ENCODE assay signal across 7 mouse cellular contexts in genomic region chr11:61494129-61494997, GRCm38 (mm10). TPM values are rescaled to one million over a fixed set of nuclear protein-coding genes. Genes with fewer than 3 reads are reported as not detected.
DNase-seq lines count a peak whose midpoint lies in the region; ATAC-seq and TF ChIP-seq lines count a peak whose summit lies in the region.

Gene Mapk7 (minus strand): TSS chr11:61494406.

- H3K36me3 ChIP-seq in intestine, embryonic 15.5 days: peaks cover 22% of the 10 kb centered on the region
- H3K36me3 ChIP-seq in midbrain, embryonic 12.5 days: peaks cover 34% of the 10 kb centered on the region
- H3K36me3 ChIP-seq in small intestine, adult 2 months (ENCODE audit: control insufficient read depth, insufficient read depth, low read length): peaks cover 18% of the 10 kb centered on the region

- peak within 1 kb of the TSS; percentile 74 for H3K4me3 ChIP-seq in intestine, embryonic 15.5 days (replicated peaks)
- peak within 1 kb of the TSS; percentile 86 for H3K4me3 ChIP-seq in midbrain, embryonic 12.5 days
- H3K4me3 ChIP-seq in small intestine, adult 2 months (ENCODE audit: low read depth, low read length): peak within 1 kb of the TSS; percentile 85

- DNase-seq in adrenal gland, adult 8-10 months: peak; percentile 96
- DNase-seq in embryo, embryonic 11.5 days (ENCODE audit: low read depth, low spot score): peak; percentile 98
- peak; percentile 95 to 96 for DNase-seq in gastrocnemius, postnatal 36 days
- peak; percentile 99 for DNase-seq in left cerebral cortex, postnatal 4 days

- TF ChIP-seq CTCF in small intestine, adult 2 months (IDR thresholded peaks at IDR 0.05; ENCODE audit: extremely low read depth, insufficient read length, insufficient replicate concordance, low read depth, low read length): no peak

- peak; percentile 20; the same call in 1 of the 2 replicates for TF ChIP-seq POLR2A in small intestine, adult 2 months (IDR thresholded peaks at IDR 0.05; ENCODE audit: low read depth, low read length)

- peak within 1 kb of the TSS; percentile 84 for H3K27ac ChIP-seq in intestine, embryonic 15.5 days
- H3K27ac ChIP-seq in midbrain, embryonic 12.5 days (replicated peaks): peak within 1 kb of the TSS; percentile 89
- H3K27ac ChIP-seq in small intestine, adult 2 months (ENCODE audit: insufficient read depth, low read depth, low read length): peak within 1 kb of the TSS; percentile 45; the same call in 1 of the 2 replicates

- peak within 1 kb of the TSS; percentile 83 for H3K4me2 ChIP-seq in intestine, embryonic 15.5 days (replicated peaks)
- H3K4me2 ChIP-seq in midbrain, embryonic 12.5 days (replicated peaks): peak within 1 kb of the TSS; percentile 64

- H3K27me3 ChIP-seq in intestine, embryonic 15.5 days (replicated peaks): no peaks in the 10 kb centered on the region
- H3K27me3 ChIP-seq in midbrain, embryonic 12.5 days: no peaks in the 10 kb centered on the region
- no peaks in the 10 kb centered on the region for H3K27me3 ChIP-seq in small intestine, adult 2 months (ENCODE audit: control insufficient read depth, insufficient read depth, low read length)

- intact Hi-C loops in gastrocnemius, postnatal 36 days (cut with DNase I): no loop called here
- intact Hi-C loops in left cerebral cortex, postnatal 4 days (cut with DNase I): no loop called here

- H3K4me1 ChIP-seq in intestine, embryonic 15.5 days (replicated peaks): peaks cover 17% of the 10 kb centered on the region
- H3K4me1 ChIP-seq in midbrain, embryonic 12.5 days: peaks cover 26% of the 10 kb centered on the region
- peaks cover 6% of the 10 kb centered on the region for H3K4me1 ChIP-seq in small intestine, adult 2 months (ENCODE audit: control insufficient read depth, insufficient read depth, insufficient read length, low read length)

- H3K9me3 ChIP-seq in intestine, embryonic 15.5 days: no peaks in the 10 kb centered on the region
- no peaks in the 10 kb centered on the region for H3K9me3 ChIP-seq in midbrain, embryonic 12.5 days

- peak within 1 kb of the TSS; percentile 72 for H3K9ac ChIP-seq in intestine, embryonic 15.5 days
- H3K9ac ChIP-seq in midbrain, embryonic 12.5 days (replicated peaks): peak within 1 kb of the TSS; percentile 84

- ATAC-seq in intestine, embryonic 15.5 days: peak; percentile 96
- ATAC-seq in midbrain, embryonic 12.5 days (ENCODE audit: low FRiP score, low read depth): peak; percentile 96

- WGBS in intestine, embryonic 15.5 days: under 1% methylated on average over 62 of the region's 62 CpGs
- under 1% methylated on average over 61 of the region's 62 CpGs for WGBS in midbrain, embryonic 12.5 days
- under 1% methylated on average over 62 of the region's 62 CpGs for WGBS in small intestine, adult 2 months

RNA-seq across cellular contexts. Expression of gene Mapk7, which starts in this region (rescaled TPM):
- total RNA-seq in adrenal gland, adult 8-10 months (2022): 10 to 100 TPM; 15.2 to 22.1 (median 20.4) TPM
- 1 to 10 TPM; 2.6 to 3.8 TPM for total RNA-seq in gastrocnemius, postnatal 36 days (2021)
- 36.3 and 38.8 TPM in 2 replicates for polyA plus RNA-seq in intestine, embryonic 15.5 days (2015; fragmentation: Nextera tagmentation; extraction: Ambion mirVana)
- total RNA-seq in left cerebral cortex, postnatal 4 days (2021): 10 to 100 TPM; 65.1 to 69.8 TPM
- 94.2 and 100 TPM in 2 replicates for polyA plus RNA-seq in midbrain, embryonic 12.5 days (2016; fragmentation: Nextera tagmentation; extraction: Ambion mirVana)
- 7.8 and 16.6 TPM in 2 replicates for polyA plus RNA-seq in small intestine, adult 2 months (2012; rRNA removed)

Comparison
In these comparisons a context has a peak if more than half of its experiments do, and no peak if none do; other contexts are left out.
1. Peak in every context shown above with its lines: DNase-seq, ATAC-seq, H3K4me3 ChIP-seq and H3K27ac ChIP-seq.